Mouse (Mus musculus) kidney, embryonic 16.5 days (tissue): Measurements from ENCODE around the gene Rpl23a. TPM values are rescaled to one million over a fixed set of nuclear protein-coding genes. Genes with fewer than 3 reads are reported as not detected.
A peak's percentile ranks its signal among the peaks of the same experiment; 100 is the strongest.

Experiments used
- ATAC-seq: fragments of 200-750 bp; cut with Nextera tagmentation; 2 replicates; pipeline ENCODE4 v1.8.0; 2017; ENCODE audit warnings: moderate TSS enrichment; ENCODE audit not compliant: low FRiP score, low TSS enrichment
- H3K27ac ChIP-seq: fragments of 300-500 bp; sonication (generic); 2 replicates; pipeline ENCODE4 v1.5.1; 2014; ENCODE audit warnings: low read length
- H3K27me3 ChIP-seq: fragments of 300-500 bp; sonication (generic); 2 replicates; pipeline ENCODE4 v1.6.1; 2014; ENCODE audit warnings: low read length, control low read depth, mixed read lengths; ENCODE audit not compliant: insufficient read depth
- H3K36me3 ChIP-seq: fragments of 300-500 bp; sonication (generic); 2 replicates; pipeline ENCODE4 v1.6.1; 2014; ENCODE audit warnings: low read length, control low read depth, mixed read lengths; ENCODE audit not compliant: insufficient read depth
- H3K4me1 ChIP-seq: fragments of 300-500 bp; sonication (generic); 2 replicates; pipeline ENCODE4 v1.6.1; 2014; ENCODE audit warnings: low read length, control low read depth, mixed read lengths; ENCODE audit not compliant: insufficient read depth
- H3K4me2 ChIP-seq: fragments of 300-500 bp; sonication (generic); replicated peaks from 2 replicates; pipeline ENCODE4 v1.6.1; 2014; ENCODE audit warnings: low read depth, low read length
- H3K4me3 ChIP-seq: fragments of 300-500 bp; sonication (generic); 2 replicates; pipeline ENCODE4 v1.5.1; 2014; ENCODE audit warnings: mild to moderate bottlenecking, low read length
- H3K9ac ChIP-seq: fragments of 300-500 bp; sonication (generic); replicated peaks from 2 replicates; pipeline ENCODE4 v1.6.1; 2014; ENCODE audit warnings: low read length
- H3K9me3 ChIP-seq: fragments of 300-500 bp; sonication (generic); 2 replicates; pipeline ENCODE4 v1.6.1; 2016; ENCODE audit warnings: low read length, control low read depth
- WGBS: fragments of 180-500 bp; shearing (Covaris S2); extraction: QIAGEN DNeasy Blood & Tissue Kit; methylation state at CpG from one replicate; pipeline ENCODE4 v1.1.7; 2014; 5-methylcytosine and 5-hydroxymethylcytosine counted together
- polyA plus RNA-seq: library from polyadenylated mRNA; unstranded; fragments of >200 nt; fragmentation: Nextera tagmentation; extraction: Ambion mirVana; gene quantifications from 2 replicates; pipeline ENCODE4 v1.2.1, GENCODE M21; 2015

The Rpl23a gene
- polyA plus RNA-seq, 1 experiment from 2014 or later: 1,147 TPM

DNA sequence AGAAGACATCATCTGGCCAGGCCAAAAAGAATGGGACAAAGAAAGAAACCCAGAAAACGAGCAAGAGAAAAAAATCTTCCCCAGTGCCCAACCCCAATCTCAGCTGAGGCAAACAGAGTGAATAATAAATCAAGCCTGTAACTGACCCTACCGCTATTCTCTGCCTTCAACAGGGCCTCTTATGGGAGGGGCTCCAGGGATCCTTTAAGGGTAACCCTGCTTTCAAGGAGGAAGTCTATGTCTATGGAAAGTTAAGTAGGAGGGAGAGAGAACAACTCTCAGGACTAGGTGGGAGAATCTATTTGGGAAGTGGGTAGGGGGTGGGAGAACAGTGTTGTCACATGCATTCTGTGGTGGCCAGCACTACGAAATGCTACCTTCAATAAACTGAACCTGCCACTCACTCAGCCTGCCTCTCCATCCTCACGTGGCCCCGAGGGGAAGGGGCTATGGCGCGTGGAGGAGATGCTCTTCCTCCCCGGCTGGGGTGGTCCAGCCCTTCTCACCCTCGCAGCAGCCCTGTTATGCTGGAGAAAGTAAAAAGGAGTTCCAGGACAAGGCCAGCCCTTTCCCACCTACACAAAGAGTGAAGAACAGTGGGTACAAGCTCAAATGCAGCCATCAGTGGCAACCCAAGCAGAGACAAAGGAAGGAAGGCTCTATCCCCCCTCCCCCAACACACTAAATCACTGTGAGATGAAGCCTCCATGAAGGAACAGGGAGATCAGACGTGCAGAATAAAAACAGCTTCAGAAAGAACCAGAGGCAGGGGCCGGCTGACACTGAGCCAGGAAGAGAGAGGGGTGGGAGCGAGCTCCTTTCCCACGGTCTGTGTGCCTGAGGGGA lies 22.2 kb upstream of the Rpl23a start:
- WGBS: 25% methylated on average over 13 of the region's 13 CpGs
- H3K36me3 ChIP-seq: peaks cover 49% of the 10 kb centered on the region
- ATAC-seq: peak; percentile 37; the same call in 1 of the 2 replicates
- H3K4me2 ChIP-seq: no peak overlapping the region
- H3K4me3 ChIP-seq: no peak overlapping the region
- H3K27ac ChIP-seq: peak overlapping the region; percentile 31
- no peaks in the 10 kb centered on the region for H3K27me3 ChIP-seq
- H3K4me1 ChIP-seq: peaks cover 12% of the 10 kb centered on the region
- no peak overlapping the region for H3K9ac ChIP-seq
- no peaks in the 10 kb centered on the region for H3K9me3 ChIP-seq

DNA sequence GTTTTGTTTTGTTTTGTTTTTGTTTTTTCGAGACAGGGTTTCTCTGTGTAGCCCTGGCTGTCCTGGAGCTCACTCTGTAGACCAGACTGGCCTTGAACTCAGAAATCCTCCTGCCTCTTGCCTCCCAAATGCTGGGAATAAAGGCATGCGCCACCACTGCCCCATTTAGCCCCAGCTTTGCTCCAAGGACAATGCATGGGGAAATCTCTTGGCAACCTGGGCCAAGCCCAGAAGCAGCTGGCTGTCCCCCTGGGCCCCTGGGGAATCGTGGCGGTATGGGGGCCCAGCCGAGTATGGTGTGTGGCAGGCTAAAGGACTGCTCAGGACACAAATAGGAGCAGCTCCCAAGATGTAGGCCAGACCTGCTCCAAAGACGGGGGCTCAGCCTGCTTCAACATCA lies 20.9 kb upstream of the Rpl23a start:
- Histone ChIP-seq H3K4me2 (no peak overlapping the region), H3K9me3 (no peaks in the 10 kb centered on the region), H3K36me3 (peaks cover 37% of the 10 kb centered on the region), H3K27me3 (no peaks in the 10 kb centered on the region), H3K27ac (no peak overlapping the region), H3K4me3 (no peak overlapping the region), H3K9ac (no peak overlapping the region), H3K4me1 (peaks cover 12% of the 10 kb centered on the region)
- ATAC-seq: no peak
- 95% methylated on average over 6 of the region's 6 CpGs for WGBS

- Histone ChIP-seq H3K27me3 (no peaks in the 10 kb centered on the region), H3K27ac (no peak overlapping the region), H3K4me3 (no peak overlapping the region), H3K36me3 (peaks cover 19% of the 10 kb centered on the region), H3K4me1 (peaks cover 12% of the 10 kb centered on the region), H3K9me3 (no peaks in the 10 kb centered on the region), H3K4me2 (no peak overlapping the region), H3K9ac (no peak overlapping the region)
- WGBS: 86% methylated on average over 3 of the region's 3 CpGs
- no peak for ATAC-seq
These were observed 19.0 kb upstream of the Rpl23a start for GRCm38 (mm10) chr11:78202372-78202771.

- Histone ChIP-seq H3K27me3 (no peaks in the 10 kb centered on the region), H3K9me3 (no peaks in the 10 kb centered on the region), H3K9ac (peak overlapping the region; percentile 64), H3K27ac (peak overlapping the region; percentile 38; the same call in 1 of the 2 replicates), H3K4me3 (peak overlapping the region; percentile 61), H3K36me3 (peaks cover 21% of the 10 kb centered on the region), H3K4me1 (peaks cover 16% of the 10 kb centered on the region), H3K4me2 (peak overlapping the region; percentile 75)
- WGBS: 69% methylated on average over 22 of the region's 23 CpGs
- ATAC-seq: no peak
These were observed 11.9 kb upstream of the Rpl23a start for GRCm38 (mm10) chr11:78195101-78195863.

- H3K4me2 ChIP-seq: peak overlapping the region; percentile 75
- peaks cover 21% of the 10 kb centered on the region for H3K36me3 ChIP-seq
- WGBS: 2% methylated on average over 30 of the region's 30 CpGs
- H3K4me1 ChIP-seq: peaks cover 23% of the 10 kb centered on the region
- H3K4me3 ChIP-seq: peak overlapping the region; percentile 61
- no peaks in the 10 kb centered on the region for H3K27me3 ChIP-seq
- H3K27ac ChIP-seq: peak overlapping the region; percentile 58
- ATAC-seq: peak; percentile 75
- peak overlapping the region; percentile 64 for H3K9ac ChIP-seq
- H3K9me3 ChIP-seq: no peaks in the 10 kb centered on the region
These were observed 11.2 kb upstream of the Rpl23a start for GRCm38 (mm10) chr11:78194411-78195100.

DNA sequence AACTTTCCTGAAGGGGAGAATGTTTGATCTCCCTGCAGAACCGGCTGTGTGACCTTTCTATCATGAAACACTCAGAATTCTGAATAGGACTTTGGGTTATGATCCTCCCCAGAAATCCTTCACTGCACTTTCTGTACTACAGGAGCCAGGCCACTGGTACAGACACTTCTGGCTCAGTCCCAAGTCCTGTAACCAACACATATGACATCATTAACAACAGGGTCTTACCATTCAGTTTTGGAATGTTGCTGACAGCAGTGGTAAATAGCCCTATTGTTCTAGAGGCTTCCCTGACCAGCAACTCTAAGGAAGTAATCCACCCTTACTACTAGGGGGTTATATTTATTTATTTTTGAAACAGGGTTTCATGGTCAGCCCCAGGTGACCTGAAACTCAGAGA lies 9.7 kb upstream of the Rpl23a start, which contains the start of gene Proca1:
Gene Proca1 (plus strand): TSS at position 280 of the 400 bp plus-strand sequence.
- H3K36me3 ChIP-seq: peaks cover 21% of the 10 kb centered on the region
- WGBS: 71% methylated on average over 1 of the region's 1 CpGs
- H3K27me3 ChIP-seq: no peaks in the 10 kb centered on the region
- H3K9me3 ChIP-seq: no peaks in the 10 kb centered on the region
- H3K4me3 ChIP-seq: peak within 1 kb of the TSS; percentile 61
- peak within 1 kb of the TSS; percentile 64 for H3K9ac ChIP-seq
- peak within 1 kb of the TSS; percentile 58; the same call in 1 of the 2 replicates for H3K27ac ChIP-seq
- peaks cover 23% of the 10 kb centered on the region for H3K4me1 ChIP-seq
- H3K4me2 ChIP-seq: peak within 1 kb of the TSS; percentile 75
- no peak for ATAC-seq

DNA sequence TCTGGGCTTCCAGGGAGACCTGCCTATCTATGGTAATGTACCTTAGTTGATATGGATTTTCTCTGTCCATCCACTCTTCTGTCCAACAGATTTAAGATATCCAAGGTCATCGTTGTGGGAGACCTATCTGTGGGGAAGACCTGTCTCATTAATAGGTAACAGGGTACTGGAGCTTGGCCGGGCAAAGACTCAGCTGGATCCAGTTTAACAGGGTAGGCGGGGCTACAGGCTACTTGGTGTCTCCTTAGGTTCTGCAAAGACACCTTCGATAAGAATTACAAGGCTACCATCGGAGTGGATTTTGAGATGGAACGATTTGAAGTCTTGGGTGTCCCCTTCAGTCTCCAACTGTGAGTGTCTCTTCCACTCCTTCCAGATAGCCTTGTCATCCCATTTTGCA lies 6.7 kb upstream of the Rpl23a start:
- Histone ChIP-seq H3K27me3 (no peaks in the 10 kb centered on the region), H3K9me3 (no peaks in the 10 kb centered on the region), H3K27ac (peak overlapping the region; percentile 100), H3K36me3 (peaks cover 21% of the 10 kb centered on the region), H3K9ac (peak overlapping the region; percentile 96), H3K4me3 (peak overlapping the region; percentile 81), H3K4me1 (peaks cover 30% of the 10 kb centered on the region), H3K4me2 (peak overlapping the region; percentile 58)
- no peak for ATAC-seq
- WGBS: 42% methylated on average over 6 of the region's 6 CpGs

- no peaks in the 10 kb centered on the region for H3K27me3 ChIP-seq
- under 1% methylated on average over 42 of the region's 42 CpGs for WGBS
These were observed 6.1 kb upstream of the Rpl23a start for GRCm38 (mm10) chr11:78189234-78190040.

More at GRCm38 (mm10) chr11:78189234-78190040, 6.1 kb upstream of the Rpl23a start:
- peak; percentile 92 for ATAC-seq
- no peaks in the 10 kb centered on the region for H3K9me3 ChIP-seq
- H3K9ac ChIP-seq: peak overlapping the region; percentile 96
- peak overlapping the region; percentile 58 for H3K4me2 ChIP-seq
- peaks cover 21% of the 10 kb centered on the region for H3K36me3 ChIP-seq
- H3K27ac ChIP-seq: peak overlapping the region; percentile 100
- peak overlapping the region; percentile 81 for H3K4me3 ChIP-seq
- H3K4me1 ChIP-seq: peaks cover 25% of the 10 kb centered on the region
